Mouse (Mus musculus) embryonic facial prominence, embryonic 10.5 days (tissue): ENCODE measurements at regions not wholly inside any gene's neighbourhood (a gene's known extent, or its start where the extent isn't known, plus 50 kb on each side); places are given as distances from the start of the nearest gene placed in this dataset.

Experiments
- DNase-seq: peaks from one replicate; pipeline ENCODE4 v3.0.0-alpha.2; 2017; ENCODE audit warnings: low spot score
- H3K27ac ChIP-seq: fragments of 300-500 bp; sonication (generic); replicated peaks from 2 replicates; pipeline ENCODE4 v1.5.1; 2016; ENCODE audit warnings: mild to moderate bottlenecking
- H3K27me3 ChIP-seq: fragments of 300-500 bp; sonication (generic); replicated peaks from 2 replicates; pipeline ENCODE4 v1.6.1; 2016; ENCODE audit warnings: low read depth, mild to moderate bottlenecking; ENCODE audit not compliant: poor library complexity, severe bottlenecking
- H3K36me3 ChIP-seq: fragments of 300-500 bp; sonication (generic); replicated peaks from 2 replicates; pipeline ENCODE4 v1.6.1; 2016; ENCODE audit warnings: mild to moderate bottlenecking, moderate library complexity
- H3K4me1 ChIP-seq: fragments of 300-500 bp; sonication (generic); 2 replicates; pipeline ENCODE4 v1.6.1; 2016
- H3K4me3 ChIP-seq: fragments of 300-500 bp; sonication (generic); 2 replicates; pipeline ENCODE4 v1.5.1; 2016; ENCODE audit warnings: mild to moderate bottlenecking, moderate library complexity
- H3K9me3 ChIP-seq: fragments of 300-500 bp; sonication (generic); 2 replicates; pipeline ENCODE4 v1.6.1; 2016; ENCODE audit warnings: mild to moderate bottlenecking
- WGBS: fragments of 180-500 bp; shearing (Covaris S2); methylation state at CpG from one replicate; pipeline ENCODE4 v1.1.7; 2016; 5-methylcytosine and 5-hydroxymethylcytosine counted together

GRCm38 (mm10) chr12:110393555-110393954 is 53.4 kb upstream of the Ppp2r5c start:
- Histone ChIP-seq H3K4me3 (no peak overlapping the region), H3K9me3 (no peaks in the 10 kb centered on the region), H3K27me3 (no peaks in the 10 kb centered on the region), H3K4me1 (no peaks in the 10 kb centered on the region), H3K27ac (no peak overlapping the region), H3K36me3 (no peaks in the 10 kb centered on the region)
- DNase-seq, result no peak
- 83% methylated on average over 7 of the region's 7 CpGs for WGBS
